Mouse (Mus musculus) kidney, adult 9 months (tissue): ENCODE measurements at regions not wholly inside any gene's neighbourhood (a gene's known extent, or its start where the extent isn't known, plus 50 kb on each side); places are given as distances from the start of the nearest gene placed in this dataset.
A peak's percentile ranks its signal among the peaks of the same experiment; 100 is the strongest.

ENCODE experiments used
- DNase-seq: peaks from one replicate; pipeline ENCODE4 v3.0.0; 2022

- peak; percentile 87 for DNase-seq
Observed at GRCm38 (mm10) chr17:10079853-10080650, 239.6 kb downstream of the Qk start.

- DNase-seq, result no peak
Observed at GRCm38 (mm10) chr17:10078536-10079319, 240.9 kb downstream of the Qk start.

GRCm38 (mm10) chr17:10073301-10073700 lies 246.4 kb downstream of the Qk start:
- no peak for DNase-seq

- no peak for DNase-seq
Observed at GRCm38 (mm10) chr17:10069251-10069650, 250.4 kb downstream of the Qk start.

GRCm38 (mm10) chr17:10065131-10065530 lies 254.5 kb downstream of the Qk start:
- no peak for DNase-seq

- DNase-seq, result no peak
Observed at GRCm38 (mm10) chr17:10062546-10063100, 257.0 kb downstream of the Qk start.

- DNase-seq, result peak; percentile 20
Observed at GRCm38 (mm10) chr17:10057736-10058135, 261.9 kb downstream of the Qk start.

GRCm38 (mm10) chr17:10056096-10056495 lies 263.6 kb downstream of the Qk start:
- no peak for DNase-seq

- DNase-seq, result no peak
Observed at GRCm38 (mm10) chr17:10054375-10054774, 265.3 kb downstream of the Qk start.

GRCm38 (mm10) chr17:10044336-10044735 lies 275.3 kb downstream of the Qk start:
- no peak for DNase-seq

GRCm38 (mm10) chr17:10042042-10042652 lies 277.5 kb downstream of the Qk start:
- no peak for DNase-seq

GRCm38 (mm10) chr17:10040951-10041359 lies 278.7 kb downstream of the Qk start:
- DNase-seq, result peak; percentile 63

GRCm38 (mm10) chr17:10040375-10040774 lies 279.3 kb downstream of the Qk start:
- no peak for DNase-seq

GRCm38 (mm10) chr17:10037799-10038445 lies 281.7 kb downstream of the Qk start:
- DNase-seq, result peak; percentile 54

GRCm38 (mm10) chr17:10033510-10033909 lies 286.1 kb downstream of the Qk start:
- no peak for DNase-seq

- DNase-seq, result no peak
Observed at GRCm38 (mm10) chr17:10031033-10031432, 288.6 kb downstream of the Qk start.

GRCm38 (mm10) chr17:10026770-10027169 lies 292.9 kb downstream of the Qk start:
- no peak for DNase-seq

GRCm38 (mm10) chr17:10025212-10025611 lies 294.4 kb downstream of the Qk start:
- DNase-seq, result no peak

GRCm38 (mm10) chr17:10024323-10024722 lies 295.3 kb downstream of the Qk start:
- no peak for DNase-seq

- DNase-seq, result no peak
Observed at GRCm38 (mm10) chr17:10012161-10012560, 307.5 kb downstream of the Qk start.

GRCm38 (mm10) chr17:10011728-10012127 lies 307.9 kb downstream of the Qk start:
- no peak for DNase-seq

GRCm38 (mm10) chr17:10001071-10001591 lies 318.5 kb downstream of the Qk start:
- peak; percentile 63 for DNase-seq

- no peak for DNase-seq
Observed at GRCm38 (mm10) chr17:9995321-9995720, 324.3 kb downstream of the Qk start.
